Mouse (Mus musculus): Measurements from ENCODE around the gene Omg. TPM values are rescaled to one million over a fixed set of nuclear protein-coding genes. Genes with fewer than 3 reads are reported as not detected.

The Omg gene
- polyA plus RNA-seq, 1 experiment from 2014 or later, result 2.4 TPM

DNA sequence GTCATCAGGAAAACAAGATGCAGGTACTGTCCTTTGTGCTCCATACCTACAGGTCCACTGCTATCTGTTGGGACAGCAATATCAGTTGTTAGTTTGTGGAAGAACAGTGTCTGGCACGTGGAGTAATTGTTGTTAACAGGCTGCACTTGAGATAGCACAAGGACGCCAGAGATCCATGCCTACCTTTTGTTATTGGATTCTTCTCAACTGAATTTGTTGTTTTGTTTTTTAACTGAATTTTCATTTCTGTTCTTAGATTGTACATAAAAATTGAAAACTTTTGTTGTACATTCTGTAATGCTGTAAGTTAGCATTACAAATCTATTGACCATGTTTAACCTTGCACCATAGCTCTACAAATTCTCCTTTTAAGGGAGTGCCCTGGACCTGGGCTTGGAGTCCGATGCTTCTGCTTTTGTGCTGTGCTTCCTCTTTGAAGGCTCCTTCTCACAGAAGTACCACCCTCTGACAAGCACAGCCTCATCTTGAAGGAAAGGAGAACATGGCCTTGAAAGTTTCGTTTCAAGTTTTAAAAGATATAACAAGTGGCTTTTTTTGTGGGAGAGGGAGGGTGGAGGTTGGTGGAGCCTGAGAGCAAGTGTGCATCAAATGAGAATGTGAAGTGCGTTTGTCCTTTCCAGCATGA, 24.0 kb upstream of the Omg start:
- H3K9me3 ChIP-seq, result no peaks in the 10 kb centered on the region
- H3K27me3 ChIP-seq, result no peaks in the 10 kb centered on the region
- ATAC-seq (ENCODE audit: low read depth), result no peak
- H3K4me3 ChIP-seq, result no peak overlapping the region
- no peak overlapping the region for H3K27ac ChIP-seq (replicated peaks)
- no peak overlapping the region for H3K4me2 ChIP-seq
- H3K4me1 ChIP-seq (replicated peaks), result no peaks in the 10 kb centered on the region
- H3K9ac ChIP-seq, result no peak overlapping the region
- WGBS, result 93% methylated on average over 5 of the region's 5 CpGs
- peaks cover 19% of the 10 kb centered on the region; the same call in 1 of the 2 replicates for H3K36me3 ChIP-seq

DNA sequence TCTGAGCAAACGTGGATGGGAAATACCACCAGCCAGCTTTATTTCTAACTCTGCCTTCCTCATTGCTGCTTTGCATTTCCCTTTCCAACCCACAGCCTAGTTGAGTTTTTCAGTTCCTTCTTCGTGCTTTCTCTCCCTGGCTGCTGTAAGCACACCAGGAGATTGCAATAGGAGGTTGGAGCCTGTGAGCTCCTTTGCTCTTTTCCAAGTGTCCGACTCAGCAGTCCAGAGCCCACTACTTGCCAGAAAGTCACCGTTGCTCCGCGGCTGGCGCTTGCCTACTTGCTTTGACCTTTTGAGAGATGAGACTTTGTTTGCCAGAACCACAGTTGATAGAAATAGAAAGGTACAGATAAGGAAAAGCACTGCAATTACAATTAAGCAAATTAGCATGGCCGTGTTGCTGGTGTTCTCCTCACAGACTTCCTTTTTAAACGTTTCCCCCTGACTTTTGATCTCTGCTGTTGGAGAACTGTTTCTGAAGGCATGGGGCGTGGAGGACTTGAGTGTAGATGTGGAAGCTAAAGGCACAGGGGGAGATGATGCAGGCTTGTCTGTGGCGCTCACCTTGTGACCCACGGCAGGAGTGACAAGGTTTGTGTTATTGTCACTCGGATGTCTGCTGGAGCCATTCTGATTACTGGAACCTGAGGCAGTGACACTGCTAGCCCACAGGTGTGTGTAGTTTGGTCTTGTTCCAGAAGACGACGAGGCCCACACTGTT, 23.3 kb upstream of the Omg start:
- H3K9me3 ChIP-seq, result no peaks in the 10 kb centered on the region
- H3K27me3 ChIP-seq, result no peaks in the 10 kb centered on the region
- H3K4me2 ChIP-seq, result no peak overlapping the region
- H3K27ac ChIP-seq (replicated peaks), result no peak overlapping the region
- 87% methylated on average over 15 of the region's 15 CpGs for WGBS
- no peak for ATAC-seq (ENCODE audit: low read depth)
- H3K9ac ChIP-seq, result no peak overlapping the region
- H3K36me3 ChIP-seq, result peaks cover 19% of the 10 kb centered on the region; the same call in 1 of the 2 replicates
- no peaks in the 10 kb centered on the region for H3K4me1 ChIP-seq (replicated peaks)
- H3K4me3 ChIP-seq, result no peak overlapping the region

DNA sequence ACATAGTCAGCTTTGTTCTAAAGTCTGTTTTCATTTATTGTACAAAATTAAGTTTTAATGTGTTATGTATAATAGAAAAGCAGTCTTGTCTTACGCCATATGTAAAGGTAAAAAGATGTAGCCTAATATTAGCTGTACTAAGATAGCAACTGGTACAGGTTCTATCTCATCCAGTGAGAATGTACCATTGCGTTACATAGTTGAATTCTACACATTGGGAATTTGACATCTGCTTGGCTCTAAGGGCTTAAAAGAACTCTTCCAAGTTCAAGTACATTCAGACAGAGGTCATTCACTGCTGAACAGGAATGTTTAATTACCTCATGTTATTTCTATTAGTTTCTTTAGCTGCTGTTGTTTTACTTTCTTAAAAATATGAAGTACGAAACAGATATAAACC, 22.7 kb upstream of the Omg start:
- WGBS, result 95% methylated on average over 3 of the region's 3 CpGs
- ATAC-seq (ENCODE audit: low read depth), result no peak
- no peak overlapping the region for H3K9ac ChIP-seq
- H3K4me2 ChIP-seq, result no peak overlapping the region
- H3K4me1 ChIP-seq (replicated peaks), result no peaks in the 10 kb centered on the region
- no peak overlapping the region for H3K27ac ChIP-seq (replicated peaks)
- no peaks in the 10 kb centered on the region for H3K27me3 ChIP-seq
- H3K9me3 ChIP-seq, result no peaks in the 10 kb centered on the region
- H3K36me3 ChIP-seq, result peaks cover 18% of the 10 kb centered on the region; the same call in 1 of the 2 replicates
- no peak overlapping the region for H3K4me3 ChIP-seq

GRCm38 (mm10) chr11:79524310-79524575, 20.4 kb upstream of the Omg start:
- Histone ChIP-seq H3K4me1 (replicated peaks) (no peaks in the 10 kb centered on the region), H3K9ac (no peak overlapping the region), H3K36me3 (0 out of 2 replicates have a peak, but pooled peaks cover 8% of the 10 kb centered on the region), H3K9me3 (no peaks in the 10 kb centered on the region), H3K27me3 (no peaks in the 10 kb centered on the region), H3K27ac (replicated peaks) (no peak overlapping the region), H3K4me3 (no peak overlapping the region), H3K4me2 (no peak overlapping the region)
- ATAC-seq (ENCODE audit: low read depth), result no peak
- WGBS, result 82% methylated on average over 1 of the region's 1 CpGs

- H3K27me3 ChIP-seq, result no peaks in the 10 kb centered on the region
- H3K9me3 ChIP-seq, result no peaks in the 10 kb centered on the region
- H3K4me2 ChIP-seq, result no peak within 1 kb of the TSS
- no peaks in the 10 kb centered on the region for H3K4me1 ChIP-seq (replicated peaks)
- H3K9ac ChIP-seq, result no peak within 1 kb of the TSS
- WGBS, result 90% methylated on average over 10 of the region's 10 CpGs
- H3K36me3 ChIP-seq, result 0 out of 2 replicates have a peak, but pooled peaks cover 8% of the 10 kb centered on the region
- no peak for ATAC-seq (ENCODE audit: low read depth)
- no peak within 1 kb of the TSS for H3K27ac ChIP-seq (replicated peaks)
- H3K4me3 ChIP-seq, result no peak within 1 kb of the TSS
These were observed 19.9 kb upstream of the Omg start, which contains the start of gene Evi2b for GRCm38 (mm10) chr11:79523560-79524309. Evi2b (minus strand) TSS chr11:79523762.

DNA sequence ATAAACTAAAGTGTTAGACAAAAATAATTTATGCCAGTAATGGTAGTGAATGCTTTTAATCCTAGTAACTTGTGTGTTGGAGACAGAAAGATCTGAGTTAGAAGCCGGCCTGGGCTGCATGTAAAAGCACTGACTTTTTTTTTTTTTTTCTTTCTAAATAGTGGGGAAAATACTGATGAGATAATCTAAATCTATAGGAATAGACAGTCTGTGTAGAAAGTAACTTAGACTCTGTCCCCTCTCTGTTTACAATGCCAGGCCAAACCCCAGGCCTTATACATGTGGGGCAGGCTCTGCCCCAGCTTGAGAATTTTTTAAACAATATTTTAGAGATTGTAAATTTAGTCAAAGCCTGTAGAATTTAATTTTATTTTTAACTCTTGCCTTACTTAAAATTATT, 19.1 kb upstream of the Omg start:
- no peak overlapping the region for H3K27ac ChIP-seq (replicated peaks)
- H3K27me3 ChIP-seq, result no peaks in the 10 kb centered on the region
- no peak overlapping the region for H3K4me2 ChIP-seq
- WGBS, result 82% methylated on average over 1 of the region's 1 CpGs
- no peaks in the 10 kb centered on the region for H3K4me1 ChIP-seq (replicated peaks)
- ATAC-seq (ENCODE audit: low read depth), result no peak
- H3K9ac ChIP-seq, result no peak overlapping the region
- H3K36me3 ChIP-seq, result 0 out of 2 replicates have a peak, but pooled peaks cover 6% of the 10 kb centered on the region
- no peak overlapping the region for H3K4me3 ChIP-seq
- no peaks in the 10 kb centered on the region for H3K9me3 ChIP-seq

DNA sequence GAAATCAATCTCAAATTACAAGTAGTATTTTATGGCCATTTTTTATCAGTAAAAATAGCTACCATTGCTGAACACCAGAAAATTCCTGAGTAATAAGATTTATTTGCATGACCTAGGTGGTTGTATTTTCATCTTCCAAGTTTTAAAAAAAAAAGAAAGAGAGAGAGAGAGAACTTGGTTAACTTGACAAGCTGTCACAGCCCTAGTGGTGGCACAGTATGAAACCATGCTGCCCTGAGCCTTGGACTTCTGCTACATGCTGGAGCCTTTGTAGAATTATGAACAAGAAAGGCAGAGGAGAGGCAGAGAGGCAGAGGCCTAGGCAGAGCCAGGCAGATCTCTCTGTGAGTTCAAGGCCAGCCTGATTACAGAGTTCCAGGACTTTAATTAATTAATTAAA, 18.0 kb upstream of the Omg start:
- ATAC-seq (ENCODE audit: low read depth), result no peak
- Histone ChIP-seq H3K9ac (no peak overlapping the region), H3K4me2 (no peak overlapping the region), H3K9me3 (no peaks in the 10 kb centered on the region), H3K36me3 (0 out of 2 replicates have a peak, but pooled peaks cover 5% of the 10 kb centered on the region), H3K27ac (replicated peaks) (no peak overlapping the region), H3K4me3 (no peak overlapping the region), H3K27me3 (no peaks in the 10 kb centered on the region), H3K4me1 (replicated peaks) (no peaks in the 10 kb centered on the region)

DNA sequence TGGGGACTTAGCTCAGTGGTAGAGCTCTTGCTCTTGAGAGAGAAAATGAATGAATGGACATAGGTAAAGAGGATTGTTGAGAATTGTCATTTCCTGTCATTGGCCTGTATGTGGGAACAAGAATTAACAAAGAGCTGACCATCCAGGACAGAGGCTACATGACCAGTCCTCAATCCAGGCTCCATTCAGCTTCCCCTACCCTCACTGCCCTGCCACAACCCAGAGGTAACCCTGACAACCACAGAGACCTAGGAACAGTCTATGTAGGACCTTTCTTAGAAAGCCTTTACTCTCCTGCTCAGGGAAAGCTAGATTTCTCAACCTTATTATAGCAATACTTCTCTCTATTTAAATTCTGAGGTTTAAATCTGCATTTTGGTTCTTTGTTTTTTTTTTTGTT, 16.9 kb upstream of the Omg start:
- Histone ChIP-seq H3K27me3 (no peaks in the 10 kb centered on the region), H3K27ac (replicated peaks) (no peak overlapping the region), H3K4me2 (no peak overlapping the region)

GRCm38 (mm10) chr11:79519878-79520291, 16.0 kb upstream of the Omg start:
- WGBS, result 85% methylated on average over 1 of the region's 1 CpGs
- H3K4me1 ChIP-seq (replicated peaks), result no peaks in the 10 kb centered on the region
- H3K4me3 ChIP-seq, result no peak overlapping the region
- H3K36me3 ChIP-seq, result peaks cover 9% of the 10 kb centered on the region; the same call in 1 of the 2 replicates
- no peaks in the 10 kb centered on the region for H3K27me3 ChIP-seq
- no peak overlapping the region for H3K27ac ChIP-seq (replicated peaks)
- ATAC-seq (ENCODE audit: low read depth), result no peak
- no peak overlapping the region for H3K9ac ChIP-seq
- no peak overlapping the region for H3K4me2 ChIP-seq
- no peaks in the 10 kb centered on the region for H3K9me3 ChIP-seq

More for the DNA sequence above, 16.9 kb upstream of the Omg start:
- Histone ChIP-seq H3K9ac (no peak overlapping the region), H3K4me3 (no peak overlapping the region), H3K36me3 (0 out of 2 replicates have a peak, but pooled peaks cover 5% of the 10 kb centered on the region), H3K9me3 (no peaks in the 10 kb centered on the region), H3K4me1 (replicated peaks) (no peaks in the 10 kb centered on the region)
- no peak for ATAC-seq (ENCODE audit: low read depth)

DNA sequence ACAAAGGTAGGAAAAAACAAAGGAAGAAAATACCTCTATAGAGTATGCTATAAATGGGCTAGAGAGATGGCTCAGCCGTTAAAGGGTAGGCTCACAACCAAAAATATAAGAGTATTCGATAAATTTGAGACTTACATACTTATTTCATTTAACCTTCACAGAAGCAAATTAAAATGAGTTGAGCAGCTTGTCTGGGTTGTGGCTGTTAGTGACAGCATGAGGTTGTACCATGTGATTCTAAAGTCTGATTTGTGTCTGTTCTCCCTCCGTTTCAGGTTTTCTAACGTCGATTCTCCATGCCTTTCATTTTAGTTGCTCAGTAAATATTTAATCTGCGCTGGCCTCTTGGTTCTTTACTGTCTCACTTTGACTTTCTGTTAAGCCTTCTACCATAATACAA, 15.4 kb upstream of the Omg start:
- Histone ChIP-seq H3K27ac (replicated peaks) (no peak overlapping the region), H3K9ac (no peak overlapping the region), H3K9me3 (no peaks in the 10 kb centered on the region), H3K4me1 (replicated peaks) (no peaks in the 10 kb centered on the region), H3K4me3 (no peak overlapping the region), H3K4me2 (no peak overlapping the region), H3K36me3 (peaks cover 9% of the 10 kb centered on the region; the same call in 1 of the 2 replicates), H3K27me3 (no peaks in the 10 kb centered on the region)
- WGBS, result 89% methylated on average over 6 of the region's 6 CpGs
- no peak for ATAC-seq (ENCODE audit: low read depth)

DNA sequence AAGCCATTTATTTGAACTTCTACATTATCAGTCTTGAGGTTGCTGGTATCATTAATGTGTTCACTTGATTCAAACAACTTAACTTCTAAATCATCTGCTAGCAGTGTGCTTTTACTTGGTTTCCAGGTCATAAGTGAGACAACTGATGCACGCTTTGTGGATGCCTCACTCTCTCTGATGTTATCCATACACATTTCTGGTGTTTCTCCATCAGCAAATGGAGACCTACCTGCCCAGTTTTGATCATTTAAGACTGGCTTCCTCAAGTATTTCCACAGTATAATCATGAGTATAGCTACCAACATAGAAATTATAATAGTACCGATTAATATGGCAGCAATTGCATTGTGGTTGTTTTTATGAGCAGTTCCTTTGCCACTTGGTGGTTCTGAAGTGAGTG, 11.9 kb upstream of the Omg start:
- 99% methylated on average over 2 of the region's 2 CpGs for WGBS
- no peak overlapping the region for H3K9ac ChIP-seq
- no peak overlapping the region for H3K27ac ChIP-seq (replicated peaks)
- H3K27me3 ChIP-seq, result no peaks in the 10 kb centered on the region
- no peak overlapping the region for H3K4me2 ChIP-seq
- no peak overlapping the region for H3K4me3 ChIP-seq
- peaks cover 4% of the 10 kb centered on the region; the same call in 1 of the 2 replicates for H3K36me3 ChIP-seq
- no peak for ATAC-seq (ENCODE audit: low read depth)
- no peaks in the 10 kb centered on the region for H3K9me3 ChIP-seq
- no peaks in the 10 kb centered on the region for H3K4me1 ChIP-seq (replicated peaks)

- 71% methylated on average over 6 of the region's 6 CpGs for WGBS
- Histone ChIP-seq H3K36me3 (peaks cover 4% of the 10 kb centered on the region; the same call in 1 of the 2 replicates), H3K27ac (replicated peaks) (no peak overlapping the region), H3K27me3 (no peaks in the 10 kb centered on the region), H3K9me3 (no peaks in the 10 kb centered on the region), H3K4me1 (replicated peaks) (no peaks in the 10 kb centered on the region), H3K4me2 (no peak overlapping the region), H3K4me3 (no peak overlapping the region), H3K9ac (no peak overlapping the region)
- ATAC-seq (ENCODE audit: low read depth), result no peak
These were observed 11.4 kb upstream of the Omg start for GRCm38 (mm10) chr11:79515331-79515730.

Measured in neural tube, embryonic 13.5 days (tissue).